Mouse (Mus musculus) hindlimb bud, embryonic 11.5 days (tissue): ENCODE data around the gene Actl11.

Source experiments
- DNase-seq: peaks from one replicate; pipeline ENCODE4 v3.0.0-alpha.2; 2012; ENCODE audit warnings: low read depth, low spot score; ENCODE audit errors: extremely low spot score

Actl11 gene

DNA sequence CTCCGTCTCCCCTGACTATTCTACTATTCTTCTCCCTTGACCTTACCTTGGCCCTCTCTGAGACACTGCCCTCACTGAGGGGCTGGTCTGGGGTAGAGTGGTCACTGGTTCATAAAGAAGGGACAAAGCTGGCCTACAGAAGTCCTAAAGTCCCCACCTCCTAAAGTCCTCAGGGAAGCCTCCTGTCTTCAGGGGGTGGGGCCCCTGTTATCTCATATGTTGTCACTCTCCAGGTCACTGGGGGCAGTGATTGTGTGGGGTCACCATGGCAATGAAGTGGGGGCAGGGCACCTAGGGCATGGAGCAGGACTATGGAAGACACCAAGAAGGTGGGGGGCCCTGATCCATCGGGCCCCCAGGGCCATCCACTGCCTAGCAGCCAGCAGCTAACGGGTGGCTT is at the start of gene Actl11:
Gene Actl11, plus strand, starts transcription at position 301 of the 400 bp plus-strand sequence.
- no peak for DNase-seq

DNA sequence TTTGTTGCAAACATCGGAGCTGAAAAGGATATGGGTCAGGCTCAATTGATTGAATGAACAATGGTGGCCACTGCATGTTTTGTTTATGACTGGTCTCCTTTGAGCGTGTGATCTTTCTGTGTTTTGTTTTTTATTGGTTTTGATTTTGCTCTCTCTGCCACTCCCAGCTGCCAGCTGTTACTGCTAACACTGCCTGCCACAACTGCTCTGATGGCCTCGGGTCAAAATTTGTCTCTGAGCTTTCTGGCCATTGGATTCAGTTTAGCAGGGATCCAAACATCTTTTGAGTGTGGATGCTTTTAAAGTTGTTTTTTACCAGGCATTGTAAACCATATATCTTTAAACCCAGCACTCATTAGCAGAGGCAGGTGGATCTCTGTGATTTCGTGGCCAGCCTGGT is 47.9 kb upstream of the Actl11 start:
- no peak for DNase-seq

DNA sequence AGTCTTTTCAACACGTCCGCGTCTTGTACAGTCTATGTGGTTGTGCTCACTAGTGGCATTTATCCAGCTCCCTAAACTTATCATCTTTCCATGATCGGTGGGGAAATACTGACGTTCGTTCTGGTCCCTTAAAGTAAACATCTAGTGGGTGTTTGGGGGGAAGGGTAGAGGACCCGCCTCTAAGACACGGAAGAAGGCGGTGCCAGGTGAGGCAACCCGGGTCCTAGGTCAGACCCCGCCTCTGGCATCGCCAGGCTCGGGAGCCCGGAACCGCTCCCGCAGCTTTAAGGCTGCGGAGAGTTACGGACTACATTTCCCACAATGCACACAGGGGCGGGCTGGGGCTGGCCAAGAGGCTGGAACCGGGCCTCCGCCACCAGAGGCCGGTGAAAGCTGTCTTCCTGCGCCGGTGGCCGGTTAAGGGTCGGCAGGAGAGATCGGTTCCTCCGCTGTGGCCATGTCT is 40.4 kb upstream of the Actl11 start, which contains the start of gene Mon1a:
Gene Mon1a, plus strand, starts transcription at position 348 of the 463 bp plus-strand sequence.
- DNase-seq: no peak

DNA sequence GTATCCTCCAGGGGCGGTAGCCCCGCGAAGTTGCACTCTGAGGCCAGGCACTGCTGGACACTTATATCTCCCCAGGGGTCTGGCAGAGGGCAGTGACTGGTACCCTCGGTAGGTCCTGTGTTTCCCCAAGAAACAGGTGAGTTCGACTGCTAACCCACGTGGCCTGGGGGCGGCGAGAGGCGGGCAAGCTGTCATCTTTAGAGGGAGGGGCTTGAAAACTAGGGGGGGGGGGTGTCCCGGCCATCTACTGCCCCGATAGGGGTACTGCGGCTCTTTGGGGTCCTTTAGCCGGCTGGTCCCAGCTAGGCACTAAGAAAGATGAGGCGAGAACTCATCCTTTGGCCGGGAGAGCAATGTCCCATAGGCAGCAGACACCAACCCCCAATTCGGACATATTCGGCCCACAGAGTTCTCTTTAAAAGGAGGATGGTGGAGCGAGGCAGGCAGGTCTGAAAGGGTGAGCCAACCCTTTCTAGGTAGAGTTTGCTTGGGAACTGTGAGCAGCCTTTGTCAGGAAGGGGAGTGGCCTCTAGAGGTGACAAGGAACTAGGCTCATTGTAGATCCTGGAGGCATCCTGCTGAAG is 39.9 kb upstream of the Actl11 start:
- DNase-seq: no peak

DNA sequence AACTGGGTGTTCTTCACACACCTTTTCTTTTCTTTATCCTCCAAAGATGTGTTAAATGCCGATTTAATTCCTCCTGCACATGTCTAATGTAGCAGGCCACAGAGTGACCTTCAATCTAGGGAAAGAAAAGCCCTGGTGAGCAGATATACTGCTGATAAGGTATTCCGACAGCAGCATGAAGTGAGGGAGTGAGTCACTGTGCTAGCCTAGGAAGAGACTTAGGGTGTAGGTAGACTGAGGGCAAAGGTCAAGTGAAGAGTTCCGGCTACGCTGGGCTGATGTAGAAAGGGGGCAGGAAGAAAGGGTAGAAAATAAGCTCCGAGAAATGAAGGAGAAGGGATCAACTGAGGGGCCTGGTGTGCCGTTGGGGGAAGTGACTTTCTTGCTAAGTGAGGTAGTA is 38.0 kb upstream of the Actl11 start:
- no peak for DNase-seq

DNA sequence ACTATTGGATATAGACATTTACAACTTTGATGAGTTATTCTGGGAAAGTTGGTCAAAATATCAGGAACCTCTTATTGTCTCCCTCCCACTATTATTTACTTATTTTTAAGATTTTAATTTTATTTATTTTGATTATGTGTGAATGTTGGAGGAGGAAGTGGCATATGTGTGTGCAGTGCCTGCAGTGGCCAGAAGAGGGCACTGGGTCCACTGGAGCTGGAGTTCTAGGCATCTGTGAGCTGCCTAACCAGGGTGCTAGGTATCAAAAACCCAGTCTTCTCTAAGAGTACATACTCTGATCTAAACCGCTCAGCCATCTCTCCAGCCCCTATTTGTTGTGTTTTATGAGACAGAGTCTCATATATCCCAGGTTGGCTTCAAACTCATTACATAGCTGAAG is 37.2 kb upstream of the Actl11 start:
- no peak for DNase-seq

DNA sequence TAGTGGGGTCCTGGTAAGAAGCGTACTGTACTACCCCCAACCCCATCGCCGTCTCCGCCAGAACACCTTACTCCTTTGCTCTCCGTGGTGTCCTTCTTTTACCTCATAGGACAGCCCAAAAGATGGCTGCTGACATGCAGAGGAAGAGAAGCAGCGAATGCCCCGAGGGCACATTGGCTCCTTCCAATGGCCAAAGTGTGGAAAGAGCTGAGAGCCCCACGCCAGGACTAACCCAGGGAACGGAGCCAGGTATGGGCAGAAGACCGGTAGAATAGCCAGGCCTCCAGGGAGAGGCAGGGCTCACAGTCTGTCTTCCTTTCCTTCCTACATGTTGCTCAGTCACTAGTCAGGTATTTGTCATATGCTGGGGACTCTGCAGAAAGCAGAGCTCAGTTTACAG is 29.7 kb upstream of the Actl11 start:
- DNase-seq: no peak

DNA sequence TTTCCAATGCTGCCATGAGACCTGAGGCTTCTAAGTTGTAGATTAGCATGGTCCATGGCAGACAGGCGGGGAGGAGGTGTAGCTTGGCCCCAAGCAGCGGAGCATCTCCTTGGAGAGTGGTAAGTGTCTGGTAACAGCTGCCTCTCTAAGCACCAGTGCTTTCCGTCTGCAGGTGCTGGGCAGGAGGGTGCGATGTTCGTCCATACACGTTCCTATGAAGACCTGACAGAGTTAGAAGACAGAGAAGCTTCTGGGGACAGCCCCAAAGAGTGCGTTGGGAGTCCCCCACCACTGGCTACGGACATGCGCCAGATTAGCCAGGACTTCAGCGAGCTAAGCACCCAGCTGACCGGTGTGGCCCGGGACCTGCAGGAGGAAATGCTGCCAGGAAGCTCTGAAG is 28.4 kb upstream of the Actl11 start:
- no peak for DNase-seq

DNA sequence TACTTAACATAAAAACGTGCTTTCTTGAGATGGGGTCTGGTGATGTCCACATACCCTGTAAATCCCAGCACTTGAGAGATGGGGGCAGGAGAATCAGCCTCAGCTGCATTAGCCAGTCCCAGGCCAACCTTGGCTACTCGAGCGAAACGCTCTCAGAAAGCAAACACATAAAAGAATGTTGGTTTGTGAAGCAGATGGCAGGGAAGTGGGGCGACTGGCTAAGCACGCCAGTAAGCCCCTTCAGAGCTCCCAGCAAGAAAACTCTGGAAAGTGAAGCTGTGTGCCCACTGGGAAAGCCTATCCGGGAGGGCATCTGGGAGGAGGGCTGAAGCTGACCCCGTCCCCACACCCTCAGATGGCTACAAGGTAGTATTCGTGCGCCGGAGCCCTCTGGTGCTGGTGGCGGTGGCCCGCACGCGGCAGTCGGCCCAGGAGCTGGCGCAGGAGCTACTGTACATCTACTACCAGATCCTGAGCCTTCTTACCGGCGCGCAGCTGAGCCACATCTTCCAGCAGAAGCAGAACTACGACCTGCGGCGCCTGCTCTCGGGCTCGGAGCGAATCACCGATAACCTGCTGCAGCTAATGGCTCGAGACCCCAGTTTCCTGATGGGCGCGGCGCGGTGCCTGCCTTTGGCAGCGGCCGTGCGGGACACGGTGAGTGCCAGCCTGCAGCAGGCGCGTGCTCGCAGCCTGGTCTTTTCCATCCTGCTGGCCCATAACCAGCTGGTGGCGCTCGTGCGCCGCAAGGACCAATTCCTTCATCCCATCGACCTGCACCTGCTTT is 27.2 kb upstream of the Actl11 start:
- DNase-seq: no peak

DNA sequence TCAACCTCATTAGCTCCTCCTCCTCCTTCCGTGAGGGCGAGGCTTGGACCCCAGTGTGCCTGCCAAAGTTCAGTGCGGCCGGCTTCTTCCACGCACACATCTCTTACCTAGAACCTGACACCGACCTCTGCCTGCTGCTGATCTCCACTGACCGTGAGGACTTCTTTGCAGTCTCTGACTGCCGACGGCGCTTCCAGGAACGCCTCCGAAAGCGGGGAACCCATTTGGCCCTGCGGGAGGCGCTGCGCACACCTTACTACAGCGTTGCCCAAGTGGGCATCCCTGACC is 26.7 kb upstream of the Actl11 start:
- DNase-seq: no peak

DNA sequence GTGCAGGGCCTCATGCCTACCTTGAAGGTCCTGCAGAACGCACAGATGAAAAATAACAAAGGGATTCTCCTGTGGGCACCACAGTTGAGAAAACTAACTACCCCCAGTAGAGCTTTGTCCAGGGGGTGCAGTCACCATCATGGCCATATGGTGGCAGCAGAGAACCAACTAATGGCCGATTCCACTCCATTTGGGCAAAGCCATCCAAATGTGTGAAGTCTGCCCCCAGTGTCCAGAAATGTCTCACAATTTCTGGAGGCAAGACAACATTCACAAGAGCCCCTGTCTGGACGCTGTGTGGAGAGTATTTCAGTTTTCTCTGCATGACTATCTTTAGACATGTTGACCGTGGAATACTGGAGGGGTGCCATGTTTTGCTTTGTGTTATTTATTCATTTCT is 23.5 kb upstream of the Actl11 start:
- peak; percentile 79 for DNase-seq

DNA sequence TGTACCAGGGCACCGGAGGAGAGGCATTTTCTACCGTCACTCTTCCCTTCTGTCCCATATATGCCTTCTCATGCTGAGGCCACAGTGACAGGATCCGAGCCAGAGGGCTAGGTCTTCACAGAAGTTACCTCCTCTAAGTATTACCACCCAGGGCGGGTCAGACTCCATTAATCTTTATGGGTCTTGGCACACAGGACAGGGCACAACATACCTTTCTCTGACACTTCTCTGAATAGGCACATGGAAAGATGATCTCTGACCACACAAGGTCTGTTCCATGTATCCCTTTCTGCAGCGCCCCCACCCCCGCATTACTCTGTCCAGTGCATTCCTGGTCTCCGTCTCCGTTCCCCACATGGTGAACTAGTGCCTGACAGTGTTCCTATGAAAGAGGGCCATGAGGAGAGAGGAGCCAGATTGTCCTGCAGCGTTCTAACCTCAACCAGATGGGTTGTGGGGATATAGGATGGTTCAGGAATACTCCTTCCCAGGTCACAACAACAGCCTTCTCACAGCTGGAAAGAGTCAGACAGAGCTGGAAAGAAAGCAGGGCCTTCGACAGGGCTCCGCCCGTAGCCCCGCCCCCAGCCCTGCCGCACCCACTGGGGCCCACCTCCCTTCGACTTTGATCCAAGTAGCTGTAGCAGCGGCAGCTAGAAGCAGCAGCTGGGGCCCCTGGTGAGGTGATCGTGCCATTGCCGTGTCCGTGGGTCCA is 21.9 kb upstream of the Actl11 start, which contains the start of gene Mst1r:
Gene Mst1r, plus strand, starts transcription at position 622 of the 715 bp plus-strand sequence.
- DNase-seq: no peak

DNA sequence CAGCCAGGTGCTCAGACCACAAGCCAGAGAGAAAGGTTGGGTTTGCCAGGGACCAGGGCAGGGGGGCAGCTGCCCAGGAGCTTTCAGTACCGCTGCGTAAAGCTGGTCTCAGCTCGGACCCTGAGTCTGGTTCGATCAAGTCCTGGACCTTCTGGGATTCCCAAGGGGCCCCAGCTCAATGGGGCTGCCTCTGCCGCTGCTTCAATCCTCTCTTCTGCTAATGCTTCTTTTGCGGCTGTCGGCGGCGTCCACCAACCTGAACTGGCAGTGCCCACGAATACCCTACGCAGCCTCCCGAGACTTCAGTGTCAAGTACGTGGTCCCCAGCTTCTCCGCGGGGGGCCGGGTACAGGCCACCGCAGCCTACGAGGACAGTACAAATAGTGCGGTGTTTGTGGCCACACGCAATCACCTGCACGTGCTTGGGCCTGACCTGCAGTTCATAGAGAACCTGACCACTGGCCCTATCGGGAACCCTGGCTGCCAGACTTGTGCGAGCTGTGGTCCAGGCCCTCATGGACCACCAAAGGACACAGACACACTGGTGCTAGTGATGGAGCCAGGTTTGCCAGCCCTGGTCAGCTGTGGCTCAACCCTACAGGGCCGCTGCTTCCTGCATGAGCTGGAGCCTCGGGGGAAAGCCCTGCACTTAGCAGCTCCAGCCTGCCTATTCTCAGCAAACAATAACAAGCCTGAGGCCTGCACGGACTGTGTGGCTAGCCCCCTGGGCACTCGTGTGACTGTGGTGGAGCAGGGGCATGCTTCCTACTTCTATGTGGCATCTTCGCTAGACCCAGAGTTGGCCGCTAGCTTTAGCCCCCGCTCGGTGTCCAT is 21.1 kb upstream of the Actl11 start:
- DNase-seq: no peak

DNA sequence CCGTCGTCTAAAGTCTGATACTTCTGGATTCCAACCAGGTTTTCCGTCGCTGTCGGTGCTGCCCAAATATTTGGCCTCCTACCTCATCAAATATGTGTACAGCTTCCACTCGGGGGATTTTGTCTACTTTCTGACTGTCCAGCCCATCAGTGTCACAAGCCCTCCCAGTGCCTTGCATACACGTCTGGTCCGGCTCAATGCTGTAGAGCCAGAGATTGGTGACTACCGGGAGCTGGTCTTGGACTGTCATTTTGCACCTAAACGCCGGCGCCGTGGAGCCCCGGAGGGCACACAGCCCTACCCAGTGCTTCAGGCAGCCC is 20.5 kb upstream of the Actl11 start:
- DNase-seq: no peak

DNA sequence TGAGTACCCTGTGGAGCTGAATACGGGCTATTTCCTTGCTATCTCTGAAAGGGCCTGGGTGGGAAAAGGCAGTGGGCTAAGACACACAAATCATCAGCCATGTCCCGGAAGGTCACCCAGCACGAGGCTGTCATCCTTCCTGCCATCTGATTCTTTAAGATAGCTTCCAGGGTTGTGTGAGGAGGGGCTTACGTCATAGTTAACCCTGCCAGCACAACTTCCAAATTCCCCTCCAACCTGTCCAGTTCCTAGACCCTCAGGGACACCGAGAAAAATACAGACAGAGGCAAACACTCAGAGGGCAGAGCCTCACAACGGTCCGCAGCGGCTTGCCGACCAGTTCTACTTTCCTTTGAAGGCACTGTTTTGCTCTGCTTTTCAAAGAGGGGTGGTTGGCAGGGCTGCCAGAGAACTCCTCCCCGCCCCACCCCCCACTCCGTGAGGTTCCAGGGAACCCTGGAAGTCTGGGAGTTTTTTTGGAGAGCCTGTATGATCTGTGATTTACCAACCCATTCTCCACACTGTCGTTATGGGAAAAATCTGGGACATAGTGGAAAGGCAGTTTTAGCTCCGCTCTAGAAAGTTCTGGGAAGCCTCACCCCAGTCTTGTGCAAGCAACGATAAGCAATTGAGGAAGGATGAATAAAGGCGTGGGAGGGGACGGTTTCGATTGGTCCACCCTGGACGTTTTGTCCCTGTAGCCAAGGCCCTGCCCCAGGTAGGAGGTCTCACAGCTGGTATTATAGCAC is 19.7 kb upstream of the Actl11 start:
- no peak for DNase-seq

DNA sequence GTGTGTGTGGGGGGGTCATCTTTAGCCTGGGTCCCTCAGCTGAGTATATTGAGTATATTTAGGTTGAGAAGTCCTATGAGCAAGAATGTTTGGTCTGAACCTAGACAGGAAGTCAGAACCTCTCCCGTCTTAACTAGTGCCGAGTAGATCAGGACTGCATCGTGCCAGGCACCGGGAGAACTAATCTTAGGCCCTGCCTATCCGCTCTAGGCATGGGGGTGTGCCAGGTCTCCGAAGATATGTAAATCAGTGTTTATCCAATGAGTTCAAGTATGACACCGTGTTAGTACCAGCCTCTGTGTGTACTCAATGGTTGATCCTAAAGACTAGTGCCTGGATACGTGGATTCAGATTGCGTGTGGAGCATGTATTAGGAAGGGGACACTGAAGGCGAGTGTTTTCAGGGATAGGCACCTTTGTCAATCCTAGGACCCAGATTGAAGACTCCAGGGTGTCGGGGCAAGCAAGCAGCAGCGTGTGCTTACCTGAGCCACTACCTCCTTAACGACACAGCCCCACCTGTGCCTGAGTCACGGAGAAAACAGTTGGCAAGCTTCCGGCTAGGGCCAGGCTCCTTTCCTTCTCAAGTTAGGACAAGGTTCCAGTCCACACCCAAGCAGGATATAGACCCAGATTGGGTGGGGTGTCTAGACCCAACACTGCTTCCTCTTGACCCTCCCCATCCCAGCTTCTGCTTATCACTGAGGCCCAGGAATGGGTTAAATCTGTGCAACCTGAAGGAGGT is 18.1 kb upstream of the Actl11 start:
- DNase-seq: no peak

DNA sequence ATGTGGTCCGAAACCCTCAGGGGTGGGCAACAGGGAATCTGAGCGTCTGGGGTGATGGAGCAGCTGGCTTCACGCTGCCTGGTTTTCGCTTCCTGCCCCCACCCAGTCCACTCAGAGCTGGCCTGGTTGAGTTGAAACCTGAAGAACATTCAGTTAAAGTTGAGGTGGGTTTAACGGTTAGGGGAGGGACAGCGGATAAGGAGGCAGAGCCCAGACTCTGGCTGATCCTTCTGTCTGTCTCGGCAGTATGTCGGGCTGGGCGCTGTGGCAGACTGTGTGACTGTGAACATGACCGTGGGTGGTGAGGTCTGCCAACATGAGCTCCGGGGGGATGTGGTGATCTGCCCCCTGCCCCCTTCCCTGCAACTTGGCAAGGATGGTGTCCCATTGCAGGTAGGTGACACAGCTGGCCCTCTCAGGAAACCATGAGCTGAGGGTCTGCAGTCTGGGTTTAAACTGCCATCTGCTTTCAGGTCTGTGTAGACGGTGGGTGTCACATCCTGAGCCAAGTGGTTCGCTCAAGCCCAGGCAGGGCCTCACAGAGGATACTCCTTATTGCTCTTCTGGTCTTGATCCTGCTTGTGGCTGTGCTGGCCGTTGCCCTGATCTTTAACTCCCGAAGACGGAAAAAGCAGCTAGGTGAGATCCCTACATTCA is 13.4 kb upstream of the Actl11 start:
- no peak for DNase-seq

DNA sequence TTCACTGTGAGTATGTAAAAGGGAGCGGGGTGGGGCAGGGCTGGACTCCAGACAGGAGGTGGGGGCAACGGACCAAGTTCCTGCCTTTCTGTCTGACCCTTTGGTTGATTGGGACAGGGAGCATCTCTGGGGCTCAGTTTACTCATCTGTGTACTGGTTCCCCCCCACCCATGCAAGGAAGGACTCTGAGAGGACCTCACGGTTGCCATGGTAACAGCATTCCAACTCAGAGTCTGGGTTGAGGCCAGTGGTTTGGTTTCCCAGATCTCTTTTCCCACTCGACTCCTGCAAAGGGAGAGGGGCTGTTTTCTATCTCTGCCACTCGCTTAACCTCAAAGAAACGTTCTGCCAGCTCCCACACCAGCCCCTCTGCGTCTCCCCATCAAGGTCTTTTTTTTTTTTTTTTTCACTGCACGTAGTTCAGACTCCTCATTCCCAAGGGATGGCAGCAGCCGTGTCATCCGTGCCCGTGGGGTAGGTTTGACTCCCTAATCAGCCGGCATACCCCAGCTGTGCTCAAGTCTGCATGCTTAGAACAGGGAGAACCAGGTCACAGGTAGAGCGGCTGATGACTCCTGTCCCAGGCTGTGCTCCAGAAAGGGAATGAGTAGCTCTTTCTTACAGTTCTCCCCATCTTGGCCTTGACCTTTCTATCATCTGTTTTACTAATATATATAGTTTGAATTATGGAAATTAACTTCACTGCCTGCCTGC is 10.2 kb upstream of the Actl11 start:
- DNase-seq: no peak

DNA sequence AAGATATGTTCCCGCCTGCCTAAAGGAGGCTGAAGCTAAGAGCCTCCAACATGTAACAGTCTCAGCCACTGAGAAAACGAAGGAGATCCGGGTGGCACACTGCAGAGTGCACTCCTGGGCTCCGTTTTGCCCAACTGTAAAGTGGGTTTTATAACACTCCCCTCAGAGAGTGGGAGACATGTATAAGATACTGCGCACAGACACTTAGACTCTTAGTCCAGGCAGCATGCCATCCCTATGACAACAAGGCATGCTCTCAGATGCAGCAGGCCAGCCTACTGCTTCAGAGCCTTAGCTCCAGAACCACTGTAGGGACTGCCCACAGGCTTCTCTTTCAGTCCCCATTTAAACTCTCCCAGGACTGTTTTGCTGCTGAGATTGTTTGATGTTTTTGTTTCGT is 9.4 kb upstream of the Actl11 start:
- no peak for DNase-seq
